Mouse (Mus musculus): ENCODE measurements at regions not wholly inside any gene's neighbourhood (a gene's known extent, or its start where the extent isn't known, plus 50 kb on each side); places are given as distances from the start of the nearest gene placed in this dataset.

- TF ChIP-seq CTCF (IDR thresholded peaks at IDR 0.05; ENCODE audit: low read depth, low read length) (no peak), GATA1 (IDR thresholded peaks at IDR 0.05; ENCODE audit: borderline replicate concordance, low read length) (no peak), TAL1 (conservative IDR thresholded peaks at IDR 0.05; ENCODE audit: low read depth, low read length) (no peak), POLR2AphosphoS5 (IDR thresholded peaks at IDR 0.05; ENCODE audit: insufficient replicate concordance, low read depth, low read length) (no peak)
Observed at GRCm38 (mm10) chr2:43270802-43271201, 284.3 kb upstream of the Kynu start.
